Comparison of ENCODE assay signal across 15 mouse cellular contexts in the genomic region with DNA sequence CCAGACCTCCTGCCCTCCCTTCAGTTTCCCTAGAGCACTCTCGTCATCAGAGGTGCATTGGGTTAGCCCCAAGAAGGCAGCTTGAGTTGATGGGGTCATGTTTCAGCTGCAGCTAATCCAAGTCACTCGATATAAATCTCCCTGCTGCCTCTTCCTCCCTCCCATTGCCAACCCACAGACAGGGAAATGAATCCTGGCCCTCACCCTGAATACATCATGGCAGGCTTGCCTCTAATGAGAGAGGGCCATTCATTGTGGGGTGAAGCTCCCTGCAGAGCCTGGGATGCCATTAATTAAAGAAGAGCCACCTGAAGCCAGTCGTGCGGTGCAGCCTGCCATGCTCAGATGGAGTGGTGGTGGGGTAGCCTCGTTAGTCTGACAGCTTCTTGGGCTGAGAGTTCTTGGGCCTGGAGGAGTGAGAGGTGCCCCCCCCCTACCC. TPM values are rescaled to one million over a fixed set of nuclear protein-coding genes. Genes with fewer than 3 reads are reported as not detected.
DNase-seq lines count a peak whose midpoint lies in the region; ATAC-seq lines count a peak whose summit lies in the region.
"Had no signal": no experiment of that assay in that cellular context is flagged by ENCODE, and none has a peak within 500 bp of the region (broad histone marks: within the 10 kb centered on the region; RNA-seq: fewer than 3 reads in every experiment).

No protein-coding gene starts in this region.

- H3K36me3 ChIP-seq in kidney, embryonic 14.5 days (ENCODE audit: control insufficient read depth, insufficient read depth, low read length) = peaks cover 27% of the 10 kb centered on the region
- peaks cover 20% of the 10 kb centered on the region for H3K36me3 ChIP-seq in forebrain, embryonic 14.5 days (ENCODE audit: control insufficient read depth, insufficient read depth, low read length)
- H3K36me3 ChIP-seq in hindbrain, embryonic 11.5 days (ENCODE audit: control insufficient read depth, insufficient read depth, low read length) = no peaks in the 10 kb centered on the region
- H3K36me3 ChIP-seq in neural tube, embryonic 14.5 days (ENCODE audit: control insufficient read depth, insufficient read depth, low read length) = peaks cover 3% of the 10 kb centered on the region

- peak; percentile 72 for ATAC-seq in kidney, embryonic 14.5 days (ENCODE audit: low FRiP score, low TSS enrichment)
- peak; percentile 34; the same call in 1 of the 2 replicates for ATAC-seq in forebrain, embryonic 14.5 days
- no peak for ATAC-seq in hindbrain, embryonic 11.5 days (ENCODE audit: low FRiP score)
- peak; percentile 65; the same call in 1 of the 2 replicates for ATAC-seq in neural tube, embryonic 14.5 days (ENCODE audit: low read depth)
- ATAC-seq in granulocyte monocyte progenitor cell, adult 5-6 weeks (replicated peaks; ENCODE audit: poor library complexity, severe bottlenecking) = no peak
- ATAC-seq: liver, postnatal 0 days; Patski had no signal

- no peak overlapping the region for H3K4me2 ChIP-seq in kidney, embryonic 14.5 days (replicated peaks; ENCODE audit: low read depth, low read length)
- H3K4me2 ChIP-seq in forebrain, embryonic 14.5 days (ENCODE audit: low read length) = no peak overlapping the region
- H3K4me2 ChIP-seq in hindbrain, embryonic 11.5 days (replicated peaks; ENCODE audit: low read depth, low read length) = no peak overlapping the region
- no peak overlapping the region for H3K4me2 ChIP-seq in neural tube, embryonic 14.5 days (ENCODE audit: low read depth, low read length)

- H3K4me3 ChIP-seq in kidney, embryonic 14.5 days (ENCODE audit: low read length) = no peak overlapping the region
- no peak overlapping the region for H3K4me3 ChIP-seq in forebrain, embryonic 14.5 days (ENCODE audit: low read depth, low read length)
- no peak overlapping the region for H3K4me3 ChIP-seq in hindbrain, embryonic 11.5 days (ENCODE audit: low read depth, low read length)
- H3K4me3 ChIP-seq in neural tube, embryonic 14.5 days (ENCODE audit: low read depth, low read length) = no peak overlapping the region
- H3K4me3 ChIP-seq: heart, adult 2 months had no signal

- DNase-seq in kidney, postnatal 25 days = no peak
- DNase-seq in forebrain, embryonic 14.5 days (ENCODE audit: low spot score) = peak; percentile 63
- DNase-seq in hindbrain, embryonic 11.5 days (ENCODE audit: low spot score) = no peak
- no peak for DNase-seq in spleen, postnatal 14 days (ENCODE audit: low spot score in 2 of 2)
- DNase-seq: adrenal gland, adult 2 months; heart, adult 2 months; heart, postnatal 4 days; liver, postnatal 0 days; right cerebral cortex, postnatal 25 days; thymus, postnatal 36 days had no signal

- H3K27me3 ChIP-seq in kidney, embryonic 14.5 days (ENCODE audit: control insufficient read depth, insufficient read depth, low read length) = no peaks in the 10 kb centered on the region
- no peaks in the 10 kb centered on the region for H3K27me3 ChIP-seq in forebrain, embryonic 14.5 days (replicated peaks; ENCODE audit: control insufficient read depth, insufficient read depth, low read length)
- no peaks in the 10 kb centered on the region for H3K27me3 ChIP-seq in hindbrain, embryonic 11.5 days (ENCODE audit: control insufficient read depth, insufficient read depth, low read length)
- no peaks in the 10 kb centered on the region for H3K27me3 ChIP-seq in neural tube, embryonic 14.5 days (ENCODE audit: control insufficient read depth, insufficient read depth, low read length)
- H3K27me3 ChIP-seq: Patski had no signal

- H3K9ac ChIP-seq in kidney, embryonic 14.5 days (ENCODE audit: low read depth, low read length) = no peak overlapping the region
- no peak overlapping the region for H3K9ac ChIP-seq in forebrain, embryonic 14.5 days (ENCODE audit: low read length)
- H3K9ac ChIP-seq in hindbrain, embryonic 11.5 days (ENCODE audit: low read depth, low read length) = no peak overlapping the region
- no peak overlapping the region for H3K9ac ChIP-seq in neural tube, embryonic 14.5 days (replicated peaks; ENCODE audit: low read depth, low read length)
- H3K9ac ChIP-seq: liver, postnatal 0 days had no signal

- peaks cover 15% of the 10 kb centered on the region for H3K4me1 ChIP-seq in kidney, embryonic 14.5 days (ENCODE audit: control insufficient read depth, insufficient read depth, low read length)
- peaks cover 12% of the 10 kb centered on the region for H3K4me1 ChIP-seq in forebrain, embryonic 14.5 days (ENCODE audit: control insufficient read depth, insufficient read depth, low read length)
- H3K4me1 ChIP-seq in hindbrain, embryonic 11.5 days (replicated peaks; ENCODE audit: control insufficient read depth, insufficient read depth, low read length) = peaks cover 13% of the 10 kb centered on the region; the same call in 1 of the 2 replicates
- peaks cover 26% of the 10 kb centered on the region for H3K4me1 ChIP-seq in neural tube, embryonic 14.5 days (ENCODE audit: control insufficient read depth, insufficient read depth, low read length)

- no peak overlapping the region for H3K27ac ChIP-seq in kidney, embryonic 14.5 days (ENCODE audit: low read depth, low read length)
- peak overlapping the region; percentile 6; the same call in 1 of the 2 replicates for H3K27ac ChIP-seq in forebrain, embryonic 14.5 days (ENCODE audit: low read depth, low read length)
- 0 out of 2 replicates have a peak overlapping the region, but pooled peaks have one; percentile 7 for H3K27ac ChIP-seq in hindbrain, embryonic 11.5 days (ENCODE audit: low read depth, low read length)
- H3K27ac ChIP-seq in neural tube, embryonic 14.5 days (ENCODE audit: low read depth, low read length) = 0 out of 2 replicates have a peak overlapping the region, but pooled peaks have one; percentile 3
- H3K27ac ChIP-seq: heart, adult 2 months; macrophage had no signal

- H3K9me3 ChIP-seq in kidney, embryonic 14.5 days (ENCODE audit: control insufficient read depth, low read length) = no peaks in the 10 kb centered on the region
- no peaks in the 10 kb centered on the region for H3K9me3 ChIP-seq in forebrain, embryonic 14.5 days (replicated peaks; ENCODE audit: control insufficient read depth, low read length)
- H3K9me3 ChIP-seq in hindbrain, embryonic 11.5 days (ENCODE audit: control insufficient read depth, low read length) = no peaks in the 10 kb centered on the region
- H3K9me3 ChIP-seq in neural tube, embryonic 14.5 days (ENCODE audit: control insufficient read depth, low read length) = no peaks in the 10 kb centered on the region

- 11% methylated on average over 5 of the region's 5 CpGs for WGBS in kidney, embryonic 14.5 days
- WGBS in forebrain, embryonic 14.5 days = 3% methylated on average over 5 of the region's 5 CpGs
- 30% methylated on average over 5 of the region's 5 CpGs for WGBS in hindbrain, embryonic 11.5 days
- 13% methylated on average over 5 of the region's 5 CpGs for WGBS in neural tube, embryonic 14.5 days

RNA-seq across cellular contexts. Expression of gene Eri3, which starts 51.2 kb away (rescaled TPM):
- 138 and 161 TPM in 2 replicates for polyA plus RNA-seq in kidney, embryonic 14.5 days (2014; fragmentation: Nextera tagmentation; extraction: Ambion mirVana)
- polyA plus RNA-seq in forebrain, embryonic 14.5 days (2014; fragmentation: Nextera tagmentation; extraction: Ambion mirVana) = 225 and 247 TPM in 2 replicates
- polyA plus RNA-seq in hindbrain, embryonic 11.5 days (2014; fragmentation: Nextera tagmentation; extraction: Ambion mirVana) = 110 and 119 TPM in 2 replicates
- 210 and 291 TPM in 2 replicates for polyA plus RNA-seq in neural tube, embryonic 14.5 days (2014; fragmentation: Nextera tagmentation; extraction: Ambion mirVana)
- 103 and 156 TPM in 2 replicates for total RNA-seq in granulocyte monocyte progenitor cell, adult 5-6 weeks (2014; fragmentation: Nextera tagmentation)
- total RNA-seq in granulocyte monocyte progenitor cell, adult 5-6 weeks (2017) = 33.8 and 44.3 TPM in 2 replicates

Comparison
In these comparisons a context has a peak if more than half of its experiments do, and no peak if none do; other contexts are left out.
1. ATAC-seq: peak in kidney, embryonic 14.5 days (single experiment), forebrain, embryonic 14.5 days (single experiment) and neural tube, embryonic 14.5 days (single experiment); none in hindbrain, embryonic 11.5 days (single experiment) and granulocyte monocyte progenitor cell, adult 5-6 weeks (single experiment).